In genomic region chr14:57093029-57093428, GRCm38 (mm10) we compare ENCODE assay signal across 10 mouse cellular contexts. TPM values are rescaled to one million over a fixed set of nuclear protein-coding genes. Genes with fewer than 3 reads are reported as not detected.
DNase-seq lines count a peak whose midpoint lies in the region; ATAC-seq and TF ChIP-seq lines count a peak whose summit lies in the region.
"Had no signal": no experiment of that assay in that cellular context is flagged by ENCODE, and none has a peak within 500 bp of the region (broad histone marks: within the 10 kb centered on the region; RNA-seq: fewer than 3 reads in every experiment).

No protein-coding gene starts in this region.

- no peaks in the 10 kb centered on the region for H3K4me1 ChIP-seq in cerebellum, adult 2 months (ENCODE audit: control insufficient read depth, insufficient read depth, low read length)
- H3K4me1 ChIP-seq in neural tube, embryonic 11.5 days (ENCODE audit: control insufficient read depth, insufficient read depth, low read length): no peaks in the 10 kb centered on the region
- H3K4me1 ChIP-seq in neural tube, embryonic 15.5 days: no peaks in the 10 kb centered on the region
- H3K4me1 ChIP-seq: limb, embryonic 12.5 days had no signal

- peak; percentile 20 to 26 for DNase-seq in cerebellum, adult 2 months
- DNase-seq in cerebellum, adult 11 months: no peak
- DNase-seq in neural tube, embryonic 11.5 days (ENCODE audit: low spot score): peak; percentile 35
- peak; percentile 71 to 75 for DNase-seq in kidney, postnatal 36 days
- peak; percentile 48 for DNase-seq in lung, postnatal 25 days (ENCODE audit: low spot score)
- DNase-seq in thymus, postnatal 10 days (ENCODE audit: low spot score in 2 of 2): peak; percentile 40 to 59

- no peak overlapping the region for H3K4me2 ChIP-seq in neural tube, embryonic 11.5 days (ENCODE audit: low read depth)
- H3K4me2 ChIP-seq in neural tube, embryonic 15.5 days: no peak overlapping the region
- H3K4me2 ChIP-seq: limb, embryonic 12.5 days had no signal

- no peak overlapping the region for H3K4me3 ChIP-seq in cerebellum, adult 2 months (replicated peaks; ENCODE audit: insufficient read depth, low read depth, low read length)
- H3K4me3 ChIP-seq in neural tube, embryonic 11.5 days (ENCODE audit: low read depth, low read length): no peak overlapping the region
- H3K4me3 ChIP-seq in neural tube, embryonic 15.5 days (replicated peaks): no peak overlapping the region
- H3K4me3 ChIP-seq: limb, embryonic 12.5 days had no signal

- no peak overlapping the region for H3K27ac ChIP-seq in cerebellum, adult 2 months (ENCODE audit: insufficient read depth, low read length)
- H3K27ac ChIP-seq in neural tube, embryonic 11.5 days (ENCODE audit: low read depth, low read length): no peak overlapping the region
- H3K27ac ChIP-seq in neural tube, embryonic 15.5 days (replicated peaks): no peak overlapping the region
- H3K27ac ChIP-seq: limb, embryonic 12.5 days had no signal

- no peak for ATAC-seq in neural tube, embryonic 11.5 days (ENCODE audit: insufficient read depth, low FRiP score, low TSS enrichment)
- no peak for ATAC-seq in neural tube, embryonic 15.5 days (ENCODE audit: low FRiP score)
- ATAC-seq in common myeloid progenitor, adult 5-6 weeks (replicated peaks; ENCODE audit: low read depth, poor library complexity, severe bottlenecking): peak; percentile 93

- no peak overlapping the region for H3K9ac ChIP-seq in neural tube, embryonic 11.5 days (ENCODE audit: low read length)
- H3K9ac ChIP-seq in neural tube, embryonic 15.5 days (replicated peaks): no peak overlapping the region
- H3K9ac ChIP-seq: limb, embryonic 12.5 days had no signal

- TF ChIP-seq POLR2A in cerebellum, adult 2 months (IDR thresholded peaks at IDR 0.05; ENCODE audit: borderline replicate concordance, insufficient read depth, low read length): no peak

- H3K27me3 ChIP-seq in cerebellum, adult 2 months (ENCODE audit: control insufficient read depth, insufficient read depth, low read length): no peaks in the 10 kb centered on the region
- no peaks in the 10 kb centered on the region for H3K27me3 ChIP-seq in neural tube, embryonic 11.5 days (ENCODE audit: control insufficient read depth, insufficient read depth, low read length)
- H3K27me3 ChIP-seq in neural tube, embryonic 15.5 days (replicated peaks): no peaks in the 10 kb centered on the region
- H3K27me3 ChIP-seq: limb, embryonic 12.5 days had no signal

- 8% methylated on average over 8 of the region's 8 CpGs for WGBS in cerebellum, adult 2 months
- 12% methylated on average over 7 of the region's 8 CpGs for WGBS in neural tube, embryonic 11.5 days
- 7% methylated on average over 6 of the region's 8 CpGs for WGBS in neural tube, embryonic 15.5 days

- TF ChIP-seq CTCF in cerebellum, adult 2 months (IDR thresholded peaks at IDR 0.05; ENCODE audit: borderline replicate concordance, insufficient read depth, low read depth, low read length): peak; percentile 60

- no peaks in the 10 kb centered on the region for H3K9me3 ChIP-seq in neural tube, embryonic 11.5 days (ENCODE audit: control insufficient read depth, low read length)
- H3K9me3 ChIP-seq in neural tube, embryonic 15.5 days (replicated peaks): no peaks in the 10 kb centered on the region
- H3K9me3 ChIP-seq: limb, embryonic 12.5 days had no signal

- H3K36me3 ChIP-seq in neural tube, embryonic 11.5 days (ENCODE audit: control insufficient read depth, insufficient read depth, low read length): no peaks in the 10 kb centered on the region
- no peaks in the 10 kb centered on the region for H3K36me3 ChIP-seq in neural tube, embryonic 15.5 days
- H3K36me3 ChIP-seq: limb, embryonic 12.5 days had no signal

RNA-seq across cellular contexts. Expression of gene Gjb2, which starts 11.5 kb away (rescaled TPM):
- polyA plus RNA-seq in cerebellum, adult 2 months (2012; rRNA removed): 5.6 and 7.5 TPM in 2 replicates
- 47.4 and 50.0 TPM in 2 replicates for polyA plus RNA-seq in neural tube, embryonic 11.5 days (2014; fragmentation: Nextera tagmentation; extraction: Ambion mirVana)
- polyA plus RNA-seq in neural tube, embryonic 15.5 days (2015; fragmentation: Nextera tagmentation; extraction: Ambion mirVana): 7.9 and 11.4 TPM in 2 replicates
- not detected in 2 replicates for total RNA-seq in common myeloid progenitor, adult 5-6 weeks (2017)

RNA-seq across cellular contexts. Expression of gene Gm4491, which starts 22.7 kb away (rescaled TPM):
- 0.41 and 0.51 TPM in 2 replicates for polyA plus RNA-seq in cerebellum, adult 2 months (2012; rRNA removed)
- polyA plus RNA-seq in neural tube, embryonic 11.5 days (2014; fragmentation: Nextera tagmentation; extraction: Ambion mirVana): not detected in 2 replicates
- polyA plus RNA-seq in neural tube, embryonic 15.5 days (2015; fragmentation: Nextera tagmentation; extraction: Ambion mirVana): not detected in 2 replicates
- total RNA-seq in common myeloid progenitor, adult 5-6 weeks (2017): not detected in 2 replicates
- polyA plus RNA-seq: limb, embryonic 12.5 days; stomach, embryonic 16.5 days had no signal

RNA-seq across cellular contexts. Expression of gene Gja3, which starts 35.1 kb away (rescaled TPM):
- 0.08 TPM in 1 of 2 replicates, not detected in the other for polyA plus RNA-seq in cerebellum, adult 2 months (2012; rRNA removed)
- polyA plus RNA-seq in neural tube, embryonic 11.5 days (2014; fragmentation: Nextera tagmentation; extraction: Ambion mirVana): 0.13 and 0.51 TPM in 2 replicates
- polyA plus RNA-seq in neural tube, embryonic 15.5 days (2015; fragmentation: Nextera tagmentation; extraction: Ambion mirVana): 1.3 and 2.2 TPM in 2 replicates
- total RNA-seq in common myeloid progenitor, adult 5-6 weeks (2017): not detected in 2 replicates

RNA-seq across cellular contexts. Expression of gene Gjb6, which starts 40.4 kb away (rescaled TPM):
- 91.0 and 102 TPM in 2 replicates for polyA plus RNA-seq in cerebellum, adult 2 months (2012; rRNA removed)
- 6.5 and 8.7 TPM in 2 replicates for polyA plus RNA-seq in neural tube, embryonic 11.5 days (2014; fragmentation: Nextera tagmentation; extraction: Ambion mirVana)
- 10.9 and 13.8 TPM in 2 replicates for polyA plus RNA-seq in neural tube, embryonic 15.5 days (2015; fragmentation: Nextera tagmentation; extraction: Ambion mirVana)
- not detected in 2 replicates for total RNA-seq in common myeloid progenitor, adult 5-6 weeks (2017)
